Mouse (Mus musculus): ENCODE measurements at regions not wholly inside any gene's neighbourhood (a gene's known extent, or its start where the extent isn't known, plus 50 kb on each side); places are given as distances from the start of the nearest gene placed in this dataset.

DNA sequence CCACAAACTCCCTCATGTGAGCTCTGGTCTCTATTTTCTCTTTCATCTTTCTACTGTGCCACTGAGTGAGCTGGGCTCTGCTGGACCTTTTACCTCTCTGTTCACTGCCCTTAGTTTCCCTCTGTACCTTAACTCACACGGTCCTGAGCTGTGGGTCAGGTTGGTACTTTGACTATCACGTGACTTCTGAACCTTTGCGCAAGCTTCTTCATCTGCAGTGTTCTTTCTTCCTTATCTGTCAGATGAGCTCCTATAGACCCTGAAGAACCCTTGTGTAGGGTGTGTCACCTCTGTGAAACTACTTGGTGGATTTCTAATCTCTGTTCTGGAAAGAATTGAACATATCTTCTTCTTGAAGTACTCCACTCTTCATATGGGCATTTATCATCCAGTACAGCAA is 279.3 kb downstream of the Rps24 start:
- Histone ChIP-seq H3K27me3 (ENCODE audit: control insufficient read depth, insufficient read depth, low read length, poor library complexity, severe bottlenecking) (no peaks in the 10 kb centered on the region), H3K9ac (ENCODE audit: low read depth, poor library complexity, severe bottlenecking) (no peak overlapping the region), H3K9me3 (replicated peaks; ENCODE audit: control insufficient read depth, insufficient read depth, low read length, poor library complexity, severe bottlenecking) (no peaks in the 10 kb centered on the region), H3K36me3 (ENCODE audit: control insufficient read depth, insufficient read depth, low read length, poor library complexity, severe bottlenecking) (no peaks in the 10 kb centered on the region), H3K4me1 (ENCODE audit: control insufficient read depth, insufficient read depth, low read length) (no peaks in the 10 kb centered on the region), H3K4me3 (ENCODE audit: low read depth, low read length) (no peak overlapping the region), H3K27ac (ENCODE audit: insufficient read depth, low read length) (no peak overlapping the region)
- TF ChIP-seq POLR2A (IDR thresholded peaks at IDR 0.05; ENCODE audit: insufficient read depth, low read length) (no peak), EP300 (IDR thresholded peaks at IDR 0.05; ENCODE audit: insufficient read depth, low read depth, low read length) (no peak), CTCF (IDR thresholded peaks at IDR 0.05; ENCODE audit: low read depth, low read length) (no peak)

DNA sequence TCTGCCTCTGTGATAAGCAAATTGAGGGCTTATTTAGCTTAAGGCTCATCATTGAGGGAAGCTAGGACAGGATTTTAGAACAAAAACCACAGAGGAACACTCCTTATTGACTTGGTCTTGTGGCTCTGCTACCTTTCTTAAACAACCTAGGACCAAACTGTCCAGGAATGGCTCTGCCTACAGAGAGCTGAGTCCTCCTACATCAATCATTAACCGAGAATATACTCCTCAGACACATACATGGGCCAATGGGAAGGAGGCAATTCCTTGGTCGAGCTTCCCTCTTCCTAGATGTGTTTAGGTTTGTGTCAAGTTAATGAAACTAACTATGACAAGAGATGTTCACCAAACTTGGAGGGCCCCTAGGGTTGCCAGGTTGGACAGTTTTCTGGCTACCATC is 279.8 kb downstream of the Rps24 start:
- no peak for TF ChIP-seq CTCF (IDR thresholded peaks at IDR 0.05; ENCODE audit: low read depth, low read length)
- TF ChIP-seq POLR2A (IDR thresholded peaks at IDR 0.05; ENCODE audit: insufficient read depth, low read length) = no peak
- no peak for TF ChIP-seq EP300 (IDR thresholded peaks at IDR 0.05; ENCODE audit: insufficient read depth, low read depth, low read length)
- H3K27ac ChIP-seq (ENCODE audit: insufficient read depth, low read length) = no peak overlapping the region
- H3K4me1 ChIP-seq (ENCODE audit: control insufficient read depth, insufficient read depth, low read length) = no peaks in the 10 kb centered on the region
- no peaks in the 10 kb centered on the region for H3K9me3 ChIP-seq (replicated peaks; ENCODE audit: control insufficient read depth, insufficient read depth, low read length, poor library complexity, severe bottlenecking)
- no peak overlapping the region for H3K4me3 ChIP-seq (ENCODE audit: low read depth, low read length)
- H3K9ac ChIP-seq (ENCODE audit: low read depth, poor library complexity, severe bottlenecking) = no peak overlapping the region
- no peaks in the 10 kb centered on the region for H3K27me3 ChIP-seq (ENCODE audit: control insufficient read depth, insufficient read depth, low read length, poor library complexity, severe bottlenecking)
- no peaks in the 10 kb centered on the region for H3K36me3 ChIP-seq (ENCODE audit: control insufficient read depth, insufficient read depth, low read length, poor library complexity, severe bottlenecking)

DNA sequence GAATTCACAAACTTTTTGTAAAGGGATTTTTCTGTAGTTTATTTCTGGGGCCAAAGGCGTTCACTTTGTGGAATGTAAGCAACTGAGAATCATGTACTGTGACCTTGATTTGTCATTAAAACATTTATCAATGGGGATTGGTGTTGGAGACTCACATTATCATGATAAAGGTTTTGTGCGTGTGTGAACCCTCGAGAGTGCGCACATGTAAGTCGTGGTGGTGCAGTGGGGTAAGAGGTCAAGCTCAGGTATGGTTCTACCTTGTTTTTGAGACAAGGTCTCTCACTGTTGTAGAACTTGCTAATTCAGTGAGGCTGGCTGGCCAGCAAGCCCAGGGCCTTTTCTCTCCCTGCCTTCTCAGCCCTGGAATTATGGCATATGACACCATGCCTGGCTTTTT is 280.4 kb downstream of the Rps24 start:
- no peaks in the 10 kb centered on the region for H3K27me3 ChIP-seq (ENCODE audit: control insufficient read depth, insufficient read depth, low read length, poor library complexity, severe bottlenecking)
- no peaks in the 10 kb centered on the region for H3K36me3 ChIP-seq (ENCODE audit: control insufficient read depth, insufficient read depth, low read length, poor library complexity, severe bottlenecking)
- no peak overlapping the region for H3K27ac ChIP-seq (ENCODE audit: insufficient read depth, low read length)
- H3K9ac ChIP-seq (ENCODE audit: low read depth, poor library complexity, severe bottlenecking) = no peak overlapping the region
- TF ChIP-seq EP300 (IDR thresholded peaks at IDR 0.05; ENCODE audit: insufficient read depth, low read depth, low read length) (no peak), CTCF (IDR thresholded peaks at IDR 0.05; ENCODE audit: low read depth, low read length) (no peak), POLR2A (IDR thresholded peaks at IDR 0.05; ENCODE audit: insufficient read depth, low read length) (no peak)
- no peaks in the 10 kb centered on the region for H3K4me1 ChIP-seq (ENCODE audit: control insufficient read depth, insufficient read depth, low read length)
- H3K4me3 ChIP-seq (ENCODE audit: low read depth, low read length) = no peak overlapping the region
- no peaks in the 10 kb centered on the region for H3K9me3 ChIP-seq (replicated peaks; ENCODE audit: control insufficient read depth, insufficient read depth, low read length, poor library complexity, severe bottlenecking)

DNA sequence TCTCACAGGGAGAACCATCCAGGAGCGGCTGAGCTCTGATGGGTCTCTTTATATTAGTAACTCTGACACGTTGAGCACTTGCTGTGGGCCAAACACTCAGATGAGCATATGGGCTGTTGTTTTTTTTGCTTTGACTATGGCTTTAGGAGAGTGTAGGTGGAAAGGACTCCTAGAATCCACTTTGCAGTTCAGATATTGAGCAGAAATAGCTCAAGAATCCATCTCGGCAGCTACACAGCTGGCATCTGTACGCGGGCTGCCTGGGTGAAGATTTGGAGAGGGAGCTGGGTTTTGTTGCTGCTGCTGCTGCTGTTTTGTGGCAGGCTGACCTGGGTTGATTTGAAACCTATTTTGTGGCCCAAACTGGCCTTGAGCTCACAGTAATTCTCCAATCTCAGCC is 281.0 kb downstream of the Rps24 start:
- H3K4me1 ChIP-seq (ENCODE audit: control insufficient read depth, insufficient read depth, low read length) = no peaks in the 10 kb centered on the region
- H3K27me3 ChIP-seq (ENCODE audit: control insufficient read depth, insufficient read depth, low read length, poor library complexity, severe bottlenecking) = no peaks in the 10 kb centered on the region
- H3K9me3 ChIP-seq (replicated peaks; ENCODE audit: control insufficient read depth, insufficient read depth, low read length, poor library complexity, severe bottlenecking) = no peaks in the 10 kb centered on the region
- no peak overlapping the region for H3K27ac ChIP-seq (ENCODE audit: insufficient read depth, low read length)
- H3K36me3 ChIP-seq (ENCODE audit: control insufficient read depth, insufficient read depth, low read length, poor library complexity, severe bottlenecking) = no peaks in the 10 kb centered on the region
- no peak overlapping the region for H3K4me3 ChIP-seq (ENCODE audit: low read depth, low read length)
- no peak overlapping the region for H3K9ac ChIP-seq (ENCODE audit: low read depth, poor library complexity, severe bottlenecking)
- TF ChIP-seq CTCF (IDR thresholded peaks at IDR 0.05; ENCODE audit: low read depth, low read length) = no peak
- no peak for TF ChIP-seq POLR2A (IDR thresholded peaks at IDR 0.05; ENCODE audit: insufficient read depth, low read length)

DNA sequence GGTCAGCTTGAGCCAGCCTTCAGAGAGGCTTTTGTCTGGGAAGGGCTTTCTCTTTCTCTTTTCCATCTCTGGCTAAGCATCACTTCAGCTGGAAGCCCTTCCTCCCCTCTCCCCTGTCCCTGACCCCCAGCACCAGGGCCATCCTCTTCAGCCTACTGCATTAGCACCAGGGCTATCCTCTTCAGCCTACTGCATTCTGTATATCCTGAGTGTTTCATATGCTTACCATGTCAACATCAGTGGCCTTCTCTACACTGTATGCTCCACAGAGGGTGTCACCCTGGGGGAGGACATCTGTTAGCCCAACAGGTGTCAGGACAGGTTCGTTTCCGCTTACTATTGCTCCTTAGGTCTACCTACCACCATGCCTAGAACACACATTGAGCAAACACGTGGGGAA is 282.5 kb downstream of the Rps24 start:
- Histone ChIP-seq H3K9ac (ENCODE audit: low read depth, poor library complexity, severe bottlenecking) (no peak overlapping the region), H3K27me3 (ENCODE audit: control insufficient read depth, insufficient read depth, low read length, poor library complexity, severe bottlenecking) (no peaks in the 10 kb centered on the region), H3K36me3 (ENCODE audit: control insufficient read depth, insufficient read depth, low read length, poor library complexity, severe bottlenecking) (no peaks in the 10 kb centered on the region), H3K4me1 (ENCODE audit: control insufficient read depth, insufficient read depth, low read length) (no peaks in the 10 kb centered on the region), H3K9me3 (replicated peaks; ENCODE audit: control insufficient read depth, insufficient read depth, low read length, poor library complexity, severe bottlenecking) (no peaks in the 10 kb centered on the region), H3K27ac (ENCODE audit: insufficient read depth, low read length) (no peak overlapping the region), H3K4me3 (ENCODE audit: low read depth, low read length) (no peak overlapping the region)
- TF ChIP-seq POLR2A (IDR thresholded peaks at IDR 0.05; ENCODE audit: insufficient read depth, low read length) = no peak
- no peak for TF ChIP-seq EP300 (IDR thresholded peaks at IDR 0.05; ENCODE audit: insufficient read depth, low read depth, low read length)
- no peak for TF ChIP-seq CTCF (IDR thresholded peaks at IDR 0.05; ENCODE audit: low read depth, low read length)

DNA sequence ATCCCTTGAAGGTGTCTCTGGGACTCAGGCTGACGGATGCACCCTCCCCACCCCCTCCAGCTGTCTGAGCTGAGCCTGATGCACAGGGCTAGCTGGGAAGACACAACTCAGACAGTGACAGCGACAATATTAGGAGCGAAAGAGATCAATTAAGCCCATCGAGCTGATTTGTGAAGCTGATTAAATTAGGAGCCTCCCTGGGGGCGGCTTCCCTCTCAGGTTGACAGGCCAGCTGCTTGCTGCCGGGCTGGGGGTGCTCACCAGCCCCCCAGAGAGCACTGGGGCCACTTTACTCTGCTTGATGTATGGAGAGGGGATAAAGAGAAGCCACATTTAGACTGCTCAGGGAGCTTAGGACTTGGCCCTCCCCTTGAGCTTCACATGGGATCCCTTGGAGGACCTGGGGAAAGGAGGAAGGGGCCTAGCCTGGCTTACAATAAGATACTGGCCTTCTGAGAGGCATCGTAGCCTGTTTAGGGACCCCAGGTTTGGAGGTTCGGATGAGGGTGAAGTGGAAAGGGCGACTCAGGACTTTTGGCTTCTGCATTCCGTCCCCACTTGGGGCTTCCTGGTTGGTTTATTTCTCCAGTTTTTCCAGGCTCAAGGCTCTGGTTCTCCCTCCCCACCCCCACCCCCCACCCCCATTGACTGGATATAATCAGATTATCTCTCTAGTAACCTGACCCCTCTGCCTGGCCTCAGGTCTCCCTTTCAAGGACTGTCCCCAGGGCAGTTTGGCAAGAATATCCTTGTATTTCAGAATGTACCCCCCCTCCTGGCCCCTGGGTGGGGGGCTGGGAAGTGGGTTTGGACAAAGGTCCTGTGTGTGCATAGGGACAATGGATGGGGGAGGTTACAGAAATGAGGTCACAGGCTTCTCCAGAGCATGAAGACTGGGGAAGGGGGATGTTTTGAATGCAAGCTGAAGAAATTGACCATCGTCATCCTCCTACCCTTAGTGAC is 283.4 kb downstream of the Rps24 start:
- TF ChIP-seq EP300 (IDR thresholded peaks at IDR 0.05; ENCODE audit: insufficient read depth, low read depth, low read length) = 0 out of 2 replicates have a peak, but pooled peaks have one; percentile 7
- TF ChIP-seq CTCF (IDR thresholded peaks at IDR 0.05; ENCODE audit: low read depth, low read length) = no peak
- H3K9ac ChIP-seq (ENCODE audit: low read depth, poor library complexity, severe bottlenecking) = no peak overlapping the region
- no peak overlapping the region for H3K27ac ChIP-seq (ENCODE audit: insufficient read depth, low read length)
- no peak overlapping the region for H3K4me3 ChIP-seq (ENCODE audit: low read depth, low read length)
- H3K9me3 ChIP-seq (replicated peaks; ENCODE audit: control insufficient read depth, insufficient read depth, low read length, poor library complexity, severe bottlenecking) = no peaks in the 10 kb centered on the region
- H3K4me1 ChIP-seq (ENCODE audit: control insufficient read depth, insufficient read depth, low read length) = no peaks in the 10 kb centered on the region
- no peaks in the 10 kb centered on the region for H3K36me3 ChIP-seq (ENCODE audit: control insufficient read depth, insufficient read depth, low read length, poor library complexity, severe bottlenecking)
- H3K27me3 ChIP-seq (ENCODE audit: control insufficient read depth, insufficient read depth, low read length, poor library complexity, severe bottlenecking) = no peaks in the 10 kb centered on the region
